Mouse (Mus musculus): ENCODE data around the gene Hist2h3b. TPM values are rescaled to one million over a fixed set of nuclear protein-coding genes. Genes with fewer than 3 reads are reported as not detected.

Hist2h3b gene
- total and polyA plus RNA-seq, 3 experiments, result 12.1 to 1,421 (median 39.4) TPM

DNA sequence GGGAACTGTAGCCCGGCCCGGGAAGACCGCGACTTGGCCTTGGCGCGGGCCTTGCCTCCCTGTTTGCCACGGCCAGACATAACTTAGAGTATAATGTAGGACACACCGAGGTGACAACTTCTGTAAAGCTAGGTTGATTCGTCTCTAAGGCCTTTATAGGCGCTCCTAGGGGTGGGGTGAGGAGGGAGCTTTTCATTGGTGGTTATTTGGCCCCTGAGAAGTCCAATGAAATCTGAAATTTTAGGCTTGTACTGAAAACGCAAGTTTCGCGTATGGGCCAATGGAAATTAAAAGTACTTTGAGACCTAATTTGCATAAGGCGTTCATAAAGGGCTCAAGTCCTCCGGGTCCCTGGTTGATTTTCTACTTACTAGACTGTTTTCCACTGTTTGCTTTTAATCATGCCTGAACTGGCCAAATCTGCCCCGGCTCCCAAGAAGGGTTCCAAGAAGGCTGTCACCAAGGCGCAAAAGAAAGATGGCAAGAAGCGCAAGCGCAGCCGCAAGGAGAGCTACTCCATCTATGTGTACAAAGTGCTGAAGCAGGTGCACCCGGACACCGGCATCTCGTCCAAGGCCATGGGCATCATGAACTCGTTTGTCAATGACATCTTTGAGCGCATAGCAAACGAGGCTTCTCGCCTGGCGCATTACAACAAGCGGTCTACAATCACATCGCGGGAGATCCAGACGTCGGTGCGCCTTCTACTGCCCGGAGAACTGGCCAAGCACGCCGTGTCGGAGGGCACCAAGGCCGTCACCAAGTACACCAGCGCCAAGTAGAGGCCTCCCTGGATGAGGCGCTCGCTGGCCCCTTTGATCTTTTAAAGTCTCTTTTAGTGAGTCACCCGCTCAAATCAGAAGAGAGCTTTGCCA is 47.5 kb upstream of the Hist2h3b start, which contains the start of the genes Hist2h2ac and Hist2h2be (continued):
- TF ChIP-seq UBTF (IDR thresholded peaks at IDR 0.05; ENCODE audit: low read depth, low read length), result peak; percentile 86

DNA sequence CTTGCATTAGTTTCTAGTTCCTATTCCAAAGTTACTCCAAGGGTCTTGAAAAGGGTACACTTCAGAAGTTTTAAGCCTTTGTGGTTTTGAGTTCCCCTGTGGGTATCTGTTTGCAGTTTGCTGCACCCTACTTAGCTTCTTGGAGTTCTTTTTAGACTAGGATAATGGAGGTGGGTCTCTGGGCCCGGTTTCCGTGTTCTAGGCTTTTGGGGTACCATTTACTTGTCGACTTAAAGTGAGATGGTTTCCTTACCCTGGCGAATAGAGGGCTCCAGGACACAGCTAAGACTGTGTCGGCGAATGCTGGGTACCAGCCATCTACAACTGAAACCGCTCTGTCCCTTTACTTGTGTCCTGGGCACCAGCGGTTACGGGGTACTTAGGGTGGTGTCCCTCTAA is 46.8 kb upstream of the Hist2h3b start:
- H3K9me3 ChIP-seq (replicated peaks; ENCODE audit: low read length), result no peaks in the 10 kb centered on the region
- no peaks in the 10 kb centered on the region for H3K36me3 ChIP-seq (replicated peaks in 1 of 2; ENCODE audit: control insufficient read depth in 1 of 2, insufficient read depth in 1 of 2, low read length in 1 of 2)
- H3K4me2 ChIP-seq (ENCODE audit: insufficient read depth, low read depth, poor library complexity, severe bottlenecking), result peak overlapping the region; percentile 76
- dilution Hi-C loops (cut with MboI; ENCODE audit: extremely low pct_ligation_motif_present, extremely low pct_unique_long_range_greater_than_20kb, low sequenced_read_pairs) (no loop called here), in situ Hi-C loops (cut with MboI; ENCODE audit: low pct_ligation_motif_present, low pct_unique_long_range_greater_than_20kb, low sequenced_read_pairs) (loop anchor here (10.0 kb wide), 2 partner anchors 257 to 567 kb away; partner anchors contain the start of gene Mcl1)
- no peak for DNase-seq (ENCODE audit: extremely low read depth)
- peak overlapping the region; percentile 92 for H3K27ac ChIP-seq (ENCODE audit: insufficient read depth, low read depth)
- H3K4me3 ChIP-seq (replicated peaks in 1 of 3; ENCODE audit: low read depth in 2 of 3, low read length in 2 of 3, poor library complexity in 1 of 3), result peak overlapping the region; percentile 54 to 75 (median 62)
- peaks cover 11 to 52% of the 10 kb centered on the region in 2 experiments for H3K4me1 ChIP-seq (ENCODE audit: control insufficient read depth in 1 of 2, insufficient read depth in 2 of 2)
- H3K27me3 ChIP-seq (replicated peaks), result no peaks in the 10 kb centered on the region
- H3K79me2 ChIP-seq (replicated peaks; ENCODE audit: control insufficient read depth, extremely low read depth, insufficient read depth, poor library complexity, severe bottlenecking), result peaks cover 16% of the 10 kb centered on the region
- TF ChIP-seq CHD1 (IDR thresholded peaks at IDR 0.05; ENCODE audit: low read depth, low read length) (peak; percentile 59; the same call in 1 of the 2 replicates), JUN (IDR thresholded peaks at IDR 0.05; ENCODE audit: insufficient read depth, low read depth, low read length) (no peak)
- H3K9ac ChIP-seq (ENCODE audit: insufficient read depth, low read depth), result peak overlapping the region; percentile 71

DNA sequence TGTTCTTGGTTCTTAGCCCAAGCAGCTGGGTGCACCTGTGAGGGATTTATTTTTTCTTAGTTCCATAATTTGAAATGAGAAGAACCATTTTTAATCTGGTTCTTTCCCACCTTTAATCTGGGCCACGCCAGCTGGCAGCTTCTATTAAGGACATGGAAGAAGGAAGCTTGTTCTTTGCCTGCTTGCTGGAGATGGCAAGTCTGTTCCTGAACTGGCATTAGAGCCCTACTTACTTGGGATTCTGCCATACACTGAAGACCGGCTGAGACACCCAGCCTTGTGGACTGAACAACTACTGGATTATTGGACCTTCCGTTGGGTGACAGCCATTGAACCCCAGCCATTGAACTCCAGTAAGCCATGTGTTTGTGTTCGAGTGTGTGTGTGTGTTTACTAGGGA is 45.7 kb upstream of the Hist2h3b start:
- no peaks in the 10 kb centered on the region for H3K9me3 ChIP-seq (replicated peaks; ENCODE audit: low read length)
- DNase-seq (ENCODE audit: extremely low read depth), result no peak
- no peaks in the 10 kb centered on the region for H3K27me3 ChIP-seq (replicated peaks)
- H3K79me2 ChIP-seq (replicated peaks; ENCODE audit: control insufficient read depth, extremely low read depth, insufficient read depth, poor library complexity, severe bottlenecking), result peaks cover 16% of the 10 kb centered on the region
- no peaks in the 10 kb centered on the region for H3K36me3 ChIP-seq (replicated peaks in 1 of 2; ENCODE audit: control insufficient read depth in 1 of 2, insufficient read depth in 1 of 2, low read length in 1 of 2)
- peaks cover 14 to 63% of the 10 kb centered on the region in 2 experiments for H3K4me1 ChIP-seq (ENCODE audit: control insufficient read depth in 1 of 2, insufficient read depth in 2 of 2)
- dilution Hi-C loops (cut with MboI; ENCODE audit: extremely low pct_ligation_motif_present, extremely low pct_unique_long_range_greater_than_20kb, low sequenced_read_pairs), result no loop called here
- H3K9ac ChIP-seq (ENCODE audit: insufficient read depth, low read depth), result peak overlapping the region; percentile 71
- H3K4me3 ChIP-seq (replicated peaks in 1 of 3; ENCODE audit: low read depth in 2 of 3, low read length in 2 of 3, poor library complexity in 1 of 3), result peak overlapping the region; percentile 2 to 29 (median 23)
- peak overlapping the region; percentile 76 for H3K4me2 ChIP-seq (ENCODE audit: insufficient read depth, low read depth, poor library complexity, severe bottlenecking)
- in situ Hi-C loops (cut with MboI; ENCODE audit: low pct_ligation_motif_present, low pct_unique_long_range_greater_than_20kb, low sequenced_read_pairs), result loop anchor here (10.0 kb wide), 2 partner anchors 258 to 568 kb away; partner anchors contain the start of gene Mcl1
- no peak for TF ChIP-seq POLR2A (IDR thresholded peaks at IDR 0.05; ENCODE audit: low read depth, low read length)
- TF ChIP-seq ZKSCAN1 (IDR thresholded peaks at IDR 0.05; ENCODE audit: borderline replicate concordance, low read depth, low read length), result no peak
- TF ChIP-seq CTCF (conservative IDR thresholded peaks at IDR 0.05 in 1 of 2, IDR thresholded peaks at IDR 0.05 in 1 of 2; ENCODE audit: low read depth in 2 of 2, low read length in 2 of 2), result no peak
- no peak for TF ChIP-seq PAX5 (IDR thresholded peaks at IDR 0.05; ENCODE audit: low read length)
- no peak for TF ChIP-seq NRF1 (IDR thresholded peaks at IDR 0.05; ENCODE audit: low read depth, low read length)
- no peak for TF ChIP-seq JUND (conservative IDR thresholded peaks at IDR 0.05; ENCODE audit: low read depth, low read length)
- TF ChIP-seq CHD2 (IDR thresholded peaks at IDR 0.05; ENCODE audit: low read length), result no peak
- no peak for TF ChIP-seq BHLHE40 (IDR thresholded peaks at IDR 0.05; ENCODE audit: low read depth, low read length)
- no peak for TF ChIP-seq TBP (conservative IDR thresholded peaks at IDR 0.05; ENCODE audit: low read depth, low read length)
- no peak for TF ChIP-seq RCOR1 (conservative IDR thresholded peaks at IDR 0.05; ENCODE audit: low read depth, low read length)
- TF ChIP-seq ZC3H11A (IDR thresholded peaks at IDR 0.05; ENCODE audit: low read depth, low read length), result no peak
- no peak for TF ChIP-seq ZMIZ1 (IDR thresholded peaks at IDR 0.05; ENCODE audit: low read depth, low read length)
- no peak for TF ChIP-seq IRF4 (IDR thresholded peaks at IDR 0.05; ENCODE audit: low read depth, low read length)
- no peak for TF ChIP-seq MAX (IDR thresholded peaks at IDR 0.05; ENCODE audit: low read length)
- H3K27ac ChIP-seq (ENCODE audit: insufficient read depth, low read depth), result peak overlapping the region; percentile 38; the same call in 1 of the 2 replicates

Data from CH12.LX (cell line).